Mouse (Mus musculus) megakaryocyte, embryonic 14.5 days (primary cell): ENCODE results near the gene Nkpd1. TPM values are rescaled to one million over a fixed set of nuclear protein-coding genes. Genes with fewer than 3 reads are reported as not detected.

Experiments used
- H3K27me3 ChIP-seq: replicated peaks from 2 replicates; pipeline ENCODE3; 2012; ENCODE audit warnings: inconsistent platforms
- H3K36me3 ChIP-seq: replicated peaks from 2 replicates; pipeline ENCODE3; 2012; ENCODE audit warnings: low read length, inconsistent platforms, mixed read lengths
- H3K4me1 ChIP-seq: 2 replicates; pipeline ENCODE4 v1.6.1; 2012; ENCODE audit warnings: inconsistent platforms
- H3K4me3 ChIP-seq: replicated peaks from 2 replicates; pipeline ENCODE3; 2012; ENCODE audit warnings: moderate library complexity, mild to moderate bottlenecking, inconsistent platforms
- H3K9me3 ChIP-seq: 2 replicates; pipeline ENCODE4 v1.6.1; 2012; ENCODE audit warnings: inconsistent platforms
- FLI1 ChIP-seq: IDR thresholded peaks from 2 replicates; pipeline ENCODE4 v1.6.1; 2012; ENCODE audit warnings: low read length, inconsistent platforms, mixed read lengths
- GATA1 ChIP-seq: IDR thresholded peaks from 3 replicates; pipeline ENCODE4 v1.6.1; 2012; ENCODE audit warnings: mixed read lengths, low read length, inconsistent platforms, borderline replicate concordance
- polyA plus RNA-seq: library from polyadenylated mRNA; stranded (reverse); fragments of >175 nt; gene quantifications from 2 replicates; pipeline ENCODE4 v1.2.3, GENCODE M21; 2012; ENCODE audit warnings: low replicate concordance; ENCODE audit not compliant: insufficient read depth

Nkpd1 gene
- polyA plus RNA-seq, 1 experiment: 1.3 TPM

DNA sequence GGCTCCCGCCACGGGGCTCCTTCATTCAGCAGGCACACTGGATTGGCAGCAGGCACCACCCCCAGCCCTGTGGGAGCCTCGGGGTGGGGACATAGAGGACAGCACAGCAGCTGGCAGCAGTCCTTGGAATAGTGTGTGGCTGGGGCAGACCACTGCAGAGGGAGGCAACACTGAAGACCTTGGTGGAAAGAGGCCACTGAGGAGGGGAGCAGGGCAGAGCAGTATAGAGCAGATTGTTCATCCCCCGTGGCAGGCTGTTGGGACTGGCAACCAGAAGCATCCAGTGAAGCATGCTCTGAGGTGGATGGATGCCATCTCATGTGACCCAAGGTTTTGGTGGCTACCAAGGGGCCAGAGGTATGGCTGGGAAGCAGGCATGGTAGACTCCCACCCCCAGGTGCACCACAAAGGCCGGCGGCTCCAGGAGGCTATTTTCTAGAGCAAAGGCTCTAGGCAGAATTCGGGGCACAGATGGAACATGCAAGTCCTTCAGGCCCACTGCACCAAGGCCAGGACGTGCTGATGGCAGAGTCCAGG lies 24.6 kb downstream of the Nkpd1 start:
- Histone ChIP-seq H3K4me3 (peak overlapping the region; percentile 15), H3K4me1 (peaks cover 78% of the 10 kb centered on the region)

DNA sequence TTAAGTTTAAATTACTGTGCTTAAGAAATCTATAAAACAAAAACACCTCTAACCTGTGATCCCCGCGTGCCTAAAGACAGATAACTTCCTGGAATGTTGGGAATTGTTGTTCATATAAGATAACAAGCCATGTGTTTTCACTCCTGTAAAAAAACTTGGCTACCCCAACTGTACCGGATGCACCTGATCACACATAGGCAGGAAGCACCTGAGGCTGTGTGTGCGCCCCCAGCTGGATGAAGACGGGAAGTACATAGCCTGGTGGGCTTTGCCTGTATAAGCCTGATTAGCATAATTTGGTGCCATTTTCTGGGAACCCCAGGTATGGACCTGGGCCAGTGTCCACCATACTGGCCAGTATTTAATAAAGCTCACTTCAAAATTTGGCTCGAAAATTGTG lies 25.9 kb downstream of the Nkpd1 start:
- H3K36me3 ChIP-seq: peaks cover 76% of the 10 kb centered on the region
- no peaks in the 10 kb centered on the region for H3K9me3 ChIP-seq
- TF ChIP-seq FLI1: no peak
- TF ChIP-seq GATA1: no peak
- no peak overlapping the region for H3K4me3 ChIP-seq
- H3K4me1 ChIP-seq: peaks cover 80% of the 10 kb centered on the region
- no peaks in the 10 kb centered on the region for H3K27me3 ChIP-seq

More for the DNA sequence above, 24.6 kb downstream of the Nkpd1 start:
- Histone ChIP-seq H3K27me3 (no peaks in the 10 kb centered on the region), H3K9me3 (no peaks in the 10 kb centered on the region), H3K36me3 (peaks cover 76% of the 10 kb centered on the region)
- TF ChIP-seq FLI1 (no peak), GATA1 (no peak)

DNA sequence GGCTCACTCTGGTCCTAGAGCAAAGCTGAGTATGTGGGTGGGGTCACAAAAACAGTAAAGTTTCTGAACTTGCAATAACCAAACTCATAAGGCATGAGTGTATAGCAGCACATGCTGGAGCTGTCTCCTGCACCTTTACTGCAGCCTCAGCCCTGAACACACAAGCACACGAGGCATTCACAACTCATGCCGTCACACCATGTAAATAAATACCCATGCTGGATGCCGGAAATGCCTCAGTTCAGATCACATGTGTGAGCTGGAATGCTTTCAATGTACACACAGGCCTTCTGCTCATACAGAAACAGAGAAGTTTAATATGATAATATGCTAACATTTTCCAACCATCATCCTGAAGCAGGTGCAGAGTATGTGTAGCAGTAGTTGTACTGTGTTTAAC lies 28.4 kb downstream of the Nkpd1 start:
- TF ChIP-seq FLI1 (no peak), GATA1 (no peak)
- peaks cover 96% of the 10 kb centered on the region for H3K4me1 ChIP-seq
- no peak overlapping the region for H3K4me3 ChIP-seq
- no peaks in the 10 kb centered on the region for H3K9me3 ChIP-seq
- H3K27me3 ChIP-seq: no peaks in the 10 kb centered on the region
- H3K36me3 ChIP-seq: peaks cover 86% of the 10 kb centered on the region

DNA sequence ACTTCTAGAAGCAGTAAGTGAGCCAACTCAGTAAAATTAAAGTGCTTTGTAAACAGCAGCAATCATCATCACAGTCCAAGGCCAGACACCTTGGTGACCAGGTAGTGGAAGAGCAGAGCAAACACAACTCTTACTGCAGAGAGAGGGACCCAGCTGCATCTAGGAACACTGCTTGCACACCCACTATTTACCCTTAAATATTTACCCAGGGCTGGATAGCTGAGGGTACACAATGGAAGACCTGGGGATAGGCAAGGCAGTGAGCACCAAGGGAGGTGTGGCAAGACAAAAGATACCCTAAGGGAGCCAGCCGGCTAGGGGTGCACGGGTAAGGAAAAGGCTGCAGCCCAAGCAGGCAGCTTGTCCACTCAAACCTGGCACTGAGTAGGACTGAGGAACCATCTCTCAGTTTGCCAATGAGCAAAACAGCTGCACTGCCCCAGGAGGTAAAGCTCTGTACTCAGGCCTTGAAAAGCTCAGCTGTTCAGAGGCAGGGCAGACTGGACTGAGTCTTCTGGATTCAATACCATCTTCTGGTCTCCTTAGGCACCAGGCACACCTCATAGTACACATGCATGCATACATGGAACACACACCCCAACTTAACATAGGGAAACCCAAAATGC lies 29.8 kb downstream of the Nkpd1 start:
- Histone ChIP-seq H3K9me3 (no peaks in the 10 kb centered on the region), H3K36me3 (peaks cover 85% of the 10 kb centered on the region), H3K4me1 (peaks cover 96% of the 10 kb centered on the region), H3K4me3 (no peak overlapping the region), H3K27me3 (no peaks in the 10 kb centered on the region)
- TF ChIP-seq FLI1: no peak
- no peak for TF ChIP-seq GATA1

DNA sequence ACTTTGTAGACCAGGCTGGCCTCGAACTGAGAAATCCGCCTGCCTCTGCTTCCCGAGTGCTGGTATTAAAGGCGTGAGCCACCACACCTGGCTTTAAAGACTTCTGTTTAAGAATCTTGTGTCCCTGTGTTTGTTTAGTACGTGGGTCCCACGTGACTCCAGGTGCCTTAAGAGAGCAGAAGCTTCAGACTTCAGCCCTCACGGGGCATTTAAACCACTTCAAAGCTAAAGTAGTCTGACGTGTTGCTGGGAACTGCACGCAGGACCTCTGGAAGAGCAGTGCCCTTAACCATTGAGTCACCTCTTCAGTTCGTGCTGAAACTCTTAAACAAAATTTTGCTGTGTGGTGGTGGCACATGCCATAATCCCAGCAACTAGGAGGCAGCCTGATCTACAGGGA lies 31.8 kb downstream of the Nkpd1 start:
- Histone ChIP-seq H3K27me3 (no peaks in the 10 kb centered on the region), H3K36me3 (peaks cover 86% of the 10 kb centered on the region), H3K4me3 (no peak overlapping the region), H3K4me1 (peaks cover 96% of the 10 kb centered on the region), H3K9me3 (no peaks in the 10 kb centered on the region)
- no peak for TF ChIP-seq FLI1
- TF ChIP-seq GATA1: no peak

DNA sequence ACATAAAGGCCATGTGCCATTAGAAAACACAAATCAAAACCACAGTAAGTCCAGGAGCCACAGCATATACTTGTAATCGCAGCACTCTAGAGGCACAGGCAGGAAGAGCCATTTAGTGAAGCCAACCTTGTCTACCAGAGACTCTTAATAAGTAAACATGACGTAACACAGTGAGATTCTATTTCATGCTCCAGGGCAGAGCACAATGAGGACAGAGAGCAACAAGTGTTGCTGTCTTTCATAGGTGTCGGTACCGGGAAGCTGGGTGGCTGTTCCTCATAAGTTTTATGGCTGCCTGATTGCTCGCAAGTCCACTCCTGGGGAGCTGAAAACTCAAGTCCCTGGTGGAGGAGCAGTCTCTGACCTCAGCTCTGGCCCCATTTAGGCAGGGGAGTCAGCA lies 34.0 kb downstream of the Nkpd1 start:
- peaks cover 99% of the 10 kb centered on the region for H3K4me1 ChIP-seq
- H3K4me3 ChIP-seq: peak overlapping the region; percentile 62
- peaks cover 90% of the 10 kb centered on the region for H3K36me3 ChIP-seq
- no peaks in the 10 kb centered on the region for H3K27me3 ChIP-seq
- TF ChIP-seq GATA1 (no peak), FLI1 (no peak)
- H3K9me3 ChIP-seq: no peaks in the 10 kb centered on the region

DNA sequence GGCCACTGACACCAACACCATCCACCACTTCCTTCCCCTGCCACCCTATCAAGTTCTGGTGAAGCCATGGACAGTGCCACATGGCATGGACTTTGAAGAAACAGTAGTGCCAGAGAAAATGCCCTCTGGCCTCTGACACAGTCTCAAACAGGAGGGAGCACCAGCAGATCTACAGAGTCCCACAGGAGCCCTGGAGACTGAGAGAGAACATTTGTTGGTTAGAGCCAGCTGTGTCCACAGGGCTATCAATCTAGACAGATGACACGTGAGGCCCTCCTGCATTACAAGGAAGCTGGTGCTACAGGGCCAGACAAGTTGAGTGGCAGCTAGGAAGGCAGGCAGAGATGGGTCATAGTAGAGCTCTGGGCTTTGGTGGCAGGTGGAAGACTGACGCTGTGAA lies 34.8 kb downstream of the Nkpd1 start:
- peak overlapping the region; percentile 62 for H3K4me3 ChIP-seq
- H3K27me3 ChIP-seq: no peaks in the 10 kb centered on the region
- H3K4me1 ChIP-seq: peaks cover 99% of the 10 kb centered on the region
- no peaks in the 10 kb centered on the region for H3K9me3 ChIP-seq
- TF ChIP-seq FLI1 (no peak), GATA1 (no peak)
- peaks cover 90% of the 10 kb centered on the region for H3K36me3 ChIP-seq

DNA sequence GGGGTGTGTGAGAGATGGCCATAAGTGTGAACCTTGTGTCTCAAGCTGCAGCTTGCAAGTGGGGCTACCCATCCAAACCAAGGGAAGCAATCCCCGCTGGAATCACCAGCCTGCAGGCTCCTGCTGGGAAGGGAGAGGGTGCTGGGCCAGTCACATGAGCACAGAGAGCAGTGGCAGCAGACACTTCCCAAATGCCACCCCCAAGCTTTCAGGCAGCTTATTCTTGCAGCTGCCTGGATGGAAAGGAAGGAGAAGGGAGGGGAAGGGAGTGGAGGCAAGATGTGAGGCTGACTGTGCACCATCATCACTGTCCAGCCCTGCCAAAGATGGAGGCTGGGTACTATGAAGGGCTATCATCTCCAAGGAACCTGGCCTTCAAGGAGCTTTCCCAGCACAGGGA lies 36.5 kb downstream of the Nkpd1 start:
- TF ChIP-seq FLI1: no peak
- Histone ChIP-seq H3K36me3 (peaks cover 90% of the 10 kb centered on the region), H3K27me3 (no peaks in the 10 kb centered on the region), H3K9me3 (no peaks in the 10 kb centered on the region), H3K4me3 (peak overlapping the region; percentile 64), H3K4me1 (peaks cover 99% of the 10 kb centered on the region)

DNA sequence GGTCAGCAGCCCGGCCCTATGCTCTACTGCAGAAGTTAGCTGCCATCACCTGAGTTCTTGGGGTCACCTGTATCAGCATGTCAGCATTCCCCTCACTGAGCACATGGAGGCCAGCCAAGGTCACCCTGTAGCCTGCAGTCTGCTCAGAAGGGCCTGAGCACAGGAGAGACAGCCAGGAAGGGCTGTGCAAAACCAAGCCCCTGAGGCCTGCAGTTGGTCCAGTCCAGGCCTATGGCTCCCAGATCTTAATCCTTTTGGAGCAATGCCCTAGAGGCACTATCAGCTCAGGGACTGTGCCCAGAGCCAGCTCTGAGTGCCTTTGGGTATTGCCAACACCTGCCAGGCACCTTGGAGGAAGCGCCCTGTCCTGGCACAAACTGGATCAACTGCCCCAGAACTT lies 39.4 kb downstream of the Nkpd1 start:
- Histone ChIP-seq H3K27me3 (no peaks in the 10 kb centered on the region), H3K4me1 (peaks cover 91% of the 10 kb centered on the region), H3K36me3 (peaks cover 72% of the 10 kb centered on the region), H3K4me3 (no peak overlapping the region), H3K9me3 (no peaks in the 10 kb centered on the region)
- no peak for TF ChIP-seq FLI1
- TF ChIP-seq GATA1: no peak

DNA sequence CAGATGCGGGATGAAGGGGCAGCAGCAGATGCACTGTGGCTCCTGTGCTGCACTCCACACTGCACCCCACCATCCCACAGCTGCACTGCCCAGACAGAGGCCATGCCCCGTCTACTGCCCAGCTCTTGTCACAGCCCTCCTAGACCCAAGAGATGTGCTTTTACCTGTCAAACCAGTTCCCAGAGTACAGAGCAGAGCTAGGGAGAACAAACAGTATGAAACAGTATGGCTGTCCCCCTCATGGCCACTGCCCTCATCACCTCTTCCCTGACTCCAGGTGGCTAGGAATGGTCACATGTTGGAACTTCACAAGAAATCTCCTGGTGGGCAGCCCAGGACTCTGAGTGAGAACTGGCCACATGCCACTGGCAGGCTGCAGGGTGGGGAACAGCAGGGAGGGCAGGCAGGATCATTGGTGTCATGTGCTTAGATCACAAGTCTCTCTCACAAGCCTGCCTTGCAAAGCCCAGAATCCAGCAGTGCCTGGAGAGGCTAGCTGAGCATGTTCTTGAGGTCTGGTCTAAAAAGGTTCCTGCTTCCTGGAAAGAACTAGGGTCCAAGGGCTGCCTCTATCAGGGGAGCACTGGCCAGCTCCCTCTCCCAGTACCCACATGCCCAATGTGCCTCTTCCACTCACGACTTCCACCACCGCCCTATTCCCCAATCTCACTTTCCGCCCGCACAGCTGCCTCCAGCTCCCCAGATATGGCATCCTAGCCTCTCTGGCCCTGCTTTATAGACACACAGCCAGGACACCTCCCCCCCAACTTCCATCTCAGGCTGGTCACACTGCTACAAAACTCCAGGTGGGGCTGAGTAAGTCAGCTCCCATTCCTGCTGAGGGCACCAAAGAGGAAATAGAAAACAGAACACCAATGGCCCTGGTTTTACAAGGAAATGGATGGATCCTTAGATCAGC lies 40.6 kb downstream of the Nkpd1 start:
- no peaks in the 10 kb centered on the region for H3K27me3 ChIP-seq
- peak overlapping the region; percentile 82 for H3K4me3 ChIP-seq
- H3K36me3 ChIP-seq: peaks cover 60% of the 10 kb centered on the region
- TF ChIP-seq GATA1 (no peak), FLI1 (no peak)
- H3K9me3 ChIP-seq: no peaks in the 10 kb centered on the region
- H3K4me1 ChIP-seq: peaks cover 87% of the 10 kb centered on the region
